Mouse (Mus musculus) stomach, postnatal 0 days (tissue): ENCODE measurements around the gene Hnrnpa2b1.

Experiments used
- CTCF ChIP-seq: IDR thresholded peaks from 2 replicates; pipeline ENCODE4 v1.5.1; 2016; ENCODE audit warnings: antibody characterized with exemption, low read depth, mild to moderate bottlenecking, moderate library complexity
- EP300 ChIP-seq: optimal IDR thresholded peaks from 2 replicates; pipeline ENCODE3; 2016; ENCODE audit warnings: antibody characterized with exemption

DNA sequence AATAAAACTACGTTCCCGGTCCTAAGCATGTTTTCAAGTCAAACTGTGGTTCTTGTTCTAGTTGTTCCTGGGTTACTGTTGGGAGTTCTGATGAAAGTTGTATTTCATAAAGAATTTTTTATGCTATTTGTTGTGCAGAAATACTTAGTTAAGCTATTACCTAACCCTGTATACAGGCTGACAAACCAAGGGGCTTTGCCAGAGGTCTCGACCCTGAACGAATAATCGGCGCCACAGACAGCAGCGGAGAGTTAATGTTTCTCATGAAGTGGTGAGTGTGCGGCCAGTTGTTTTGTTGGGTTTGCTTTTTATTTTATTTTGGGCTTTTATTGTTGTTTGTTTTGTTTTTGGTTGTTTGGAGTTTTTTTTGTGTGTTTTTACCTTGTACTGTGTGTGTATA lies 11.9 kb upstream of the Hnrnpa2b1 start:
- TF ChIP-seq CTCF (no peak), EP300 (no peak)
